Mouse (Mus musculus): ENCODE measurements around the gene Pstpip1.

Pstpip1 gene

DNA sequence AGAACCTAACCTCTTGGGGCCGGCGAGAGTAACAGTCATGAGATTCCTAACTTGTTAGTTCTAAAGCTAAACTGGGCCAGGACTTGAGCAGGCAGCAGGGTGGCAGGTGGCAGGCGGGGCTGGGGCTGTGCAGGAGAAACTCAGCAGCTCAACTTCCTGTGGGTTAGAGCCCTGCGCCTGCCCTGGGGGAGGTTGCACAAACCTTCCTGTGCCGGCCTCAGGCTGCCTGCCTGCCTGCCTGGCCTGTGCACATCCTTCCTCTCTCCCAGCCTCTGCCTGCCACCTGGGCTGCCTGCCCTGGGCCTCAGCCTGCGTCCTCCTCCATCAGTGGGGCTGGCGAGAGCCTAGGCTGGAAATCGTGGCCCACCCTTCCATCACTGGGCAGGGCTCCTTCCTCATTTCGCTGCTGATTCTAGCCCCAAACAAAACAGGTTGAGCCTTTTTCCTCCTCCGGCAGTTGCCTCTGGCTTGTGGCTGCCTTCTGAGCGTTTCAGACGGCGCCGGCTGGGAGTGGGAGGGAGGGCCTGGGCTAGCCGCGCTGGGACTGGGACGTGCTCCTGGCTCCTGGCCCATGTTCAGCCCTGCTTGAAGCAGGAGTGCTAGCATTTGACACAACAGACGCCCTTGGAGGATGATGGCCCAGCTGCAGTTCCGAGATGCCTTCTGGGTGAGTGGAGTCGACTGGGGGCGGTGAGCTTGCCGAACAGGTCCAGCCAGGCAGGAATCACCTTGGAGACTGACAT is at the start of gene Pstpip1:
Gene Pstpip1, plus strand, starts transcription at position 185 of the 743 bp plus-strand sequence.
- DNase-seq (ENCODE audit: low spot score in 2 of 2): peak; percentile 87 to 89

GRCm38 (mm10) chr9:56041372-56042180 is 48.2 kb upstream of the Pstpip1 start, which contains the start of gene Rcn2:
Gene Rcn2, plus strand, starts transcription at chr9:56041845.
- peak; percentile 94 for DNase-seq (ENCODE audit: low spot score in 2 of 2)

GRCm38 (mm10) chr9:56042181-56042621 is 47.6 kb upstream of the Pstpip1 start:
- peak; percentile 6 to 14 for DNase-seq (ENCODE audit: low spot score in 2 of 2)

DNA sequence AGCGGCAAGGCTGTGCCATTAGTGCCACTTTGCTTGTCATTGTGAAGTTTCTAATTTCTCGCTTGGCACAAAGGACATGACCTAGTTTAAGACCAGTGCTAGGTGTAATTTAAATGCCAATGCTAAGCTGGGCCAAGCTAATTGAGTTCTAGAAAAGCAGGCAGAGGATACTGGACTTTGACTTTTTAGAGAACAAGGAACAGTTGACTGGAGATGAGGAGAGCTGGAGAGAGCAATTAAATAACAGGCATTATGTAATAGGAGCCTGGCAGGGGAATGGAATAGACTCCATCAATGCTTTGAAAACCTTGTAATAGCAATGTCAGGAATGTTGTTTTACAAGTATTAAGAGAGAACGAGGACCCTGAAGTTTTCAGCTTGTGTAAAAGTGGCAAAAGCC is 36.0 kb upstream of the Pstpip1 start:
- DNase-seq (ENCODE audit: low spot score in 2 of 2): no peak

DNA sequence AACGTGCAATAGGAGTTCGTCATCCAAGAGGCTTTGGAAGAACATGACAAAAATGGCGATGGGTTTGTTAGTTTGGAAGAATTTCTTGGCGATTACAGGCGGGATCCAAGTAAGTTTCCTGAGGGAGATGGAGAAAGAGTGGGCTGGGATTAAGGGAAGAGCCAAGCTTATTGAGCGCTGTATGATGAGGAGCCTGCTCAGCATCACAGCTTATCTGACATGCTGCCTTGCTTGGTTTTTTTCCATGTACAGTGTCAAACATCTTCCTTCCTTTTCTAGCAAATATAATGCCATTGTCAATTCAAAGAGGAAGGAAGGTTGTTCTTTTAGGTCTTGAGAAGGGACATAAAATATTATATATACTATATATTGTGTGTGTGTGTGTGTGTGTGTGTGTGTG is 33.6 kb upstream of the Pstpip1 start:
- no peak for DNase-seq (ENCODE audit: low spot score in 2 of 2)

DNA sequence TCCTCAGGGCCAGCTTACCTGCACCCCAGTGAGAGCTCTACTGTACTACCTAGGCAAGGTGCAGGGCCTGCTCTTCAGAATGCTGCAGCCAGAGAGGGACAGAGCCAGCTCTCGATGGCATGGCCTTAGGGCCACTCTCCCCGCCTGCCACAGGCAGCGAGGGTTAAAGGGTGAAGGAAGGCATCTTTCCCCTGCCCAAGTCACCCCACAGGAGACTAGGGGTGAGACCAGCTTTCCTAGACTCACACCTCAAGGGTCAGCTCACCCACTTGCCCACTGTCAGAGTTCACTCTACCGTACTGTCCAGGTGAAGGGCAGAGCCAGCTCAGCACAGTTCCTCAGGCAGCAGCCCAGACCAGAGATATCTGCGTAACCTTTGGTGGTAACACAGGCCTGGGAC is 27.4 kb upstream of the Pstpip1 start:
- no peak for DNase-seq (ENCODE audit: low spot score in 2 of 2)

- no peak for DNase-seq (ENCODE audit: low spot score in 2 of 2)
Observed at GRCm38 (mm10) chr9:56065011-56065410, 24.8 kb upstream of the Pstpip1 start.

GRCm38 (mm10) chr9:56067964-56068363 is 21.8 kb upstream of the Pstpip1 start:
- DNase-seq (ENCODE audit: low spot score in 2 of 2): no peak

DNA sequence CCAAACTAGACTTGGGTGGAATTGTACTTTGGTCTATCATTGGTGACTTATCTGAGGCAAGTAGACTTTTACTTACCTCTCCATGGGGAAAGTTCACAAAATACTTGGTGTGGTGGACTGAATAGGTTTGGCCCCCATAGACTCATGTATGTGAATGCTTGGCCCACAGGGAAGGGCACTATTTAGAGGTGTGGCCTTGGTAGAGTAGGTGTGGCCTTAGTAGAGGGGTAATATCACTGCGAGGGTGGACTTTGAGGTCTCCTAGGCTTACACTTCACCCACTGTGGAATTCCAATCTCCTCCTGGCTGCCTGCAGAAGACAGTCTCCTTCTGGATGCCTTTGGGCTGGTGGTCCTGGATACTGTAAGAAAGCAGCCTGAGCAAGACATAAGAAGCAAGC is 21.1 kb upstream of the Pstpip1 start:
- DNase-seq (ENCODE audit: low spot score in 2 of 2): no peak

DNA sequence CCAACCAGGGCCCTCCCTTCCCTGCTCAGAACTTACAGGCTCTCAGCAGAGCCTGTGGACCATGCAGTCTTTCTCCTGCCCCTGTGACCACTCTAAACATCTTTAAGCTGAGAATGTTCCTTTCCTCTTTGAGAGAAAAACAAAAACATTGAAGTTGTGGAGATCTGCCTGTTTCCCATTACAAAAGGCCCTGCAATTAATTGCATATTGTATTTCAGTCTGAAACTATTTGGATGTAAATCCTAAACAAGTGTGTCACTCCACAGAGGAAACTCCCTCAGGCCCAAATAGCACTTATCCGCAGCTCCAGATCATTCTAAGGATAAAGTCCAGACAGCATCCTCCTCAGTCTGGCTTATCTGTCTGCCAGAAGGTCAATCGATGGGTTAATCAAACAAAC is 16.9 kb upstream of the Pstpip1 start:
- DNase-seq (ENCODE audit: low spot score in 2 of 2): no peak

GRCm38 (mm10) chr9:56074863-56075262 is 14.9 kb upstream of the Pstpip1 start:
- DNase-seq (ENCODE audit: low spot score in 2 of 2): no peak

- DNase-seq (ENCODE audit: low spot score in 2 of 2): peak; percentile 76 to 81
Observed at GRCm38 (mm10) chr9:56075264-56075663, 14.5 kb upstream of the Pstpip1 start.

GRCm38 (mm10) chr9:56075901-56076620 is 13.7 kb upstream of the Pstpip1 start:
- peak; percentile 77 to 80 for DNase-seq (ENCODE audit: low spot score in 2 of 2)

DNA sequence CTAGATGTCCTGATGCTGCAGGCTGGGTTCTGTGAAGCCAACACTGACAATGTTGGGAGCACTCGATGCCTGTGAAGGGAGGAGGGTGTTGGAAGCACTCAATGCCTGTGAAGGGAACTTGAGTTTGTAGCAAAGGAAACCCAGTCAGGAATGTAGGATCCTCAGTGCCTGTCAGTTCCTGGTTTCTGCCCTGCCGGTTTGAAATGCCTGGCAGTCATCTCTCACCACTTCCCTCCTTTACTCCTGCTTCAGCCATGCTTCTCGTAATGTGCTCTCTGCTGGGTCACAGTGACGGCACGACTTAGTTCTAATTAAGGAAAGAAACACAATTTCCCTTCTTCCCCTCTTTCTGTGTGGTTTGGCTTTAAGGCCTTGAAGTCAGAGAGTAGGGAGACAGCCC is 10.2 kb upstream of the Pstpip1 start:
- no peak for DNase-seq (ENCODE audit: low spot score in 2 of 2)

- DNase-seq (ENCODE audit: low spot score in 2 of 2): no peak
Observed at GRCm38 (mm10) chr9:56086524-56086923, 3.2 kb upstream of the Pstpip1 start.

- peak in 1 of 2 experiments; percentile 36 for DNase-seq (ENCODE audit: low spot score in 2 of 2)
Observed at GRCm38 (mm10) chr9:56090546-56091225, 924 bp downstream of the Pstpip1 start.

- no peak for DNase-seq (ENCODE audit: low spot score in 2 of 2)
Observed at GRCm38 (mm10) chr9:56092102-56092501, 2.3 kb downstream of the Pstpip1 start.

- peak; percentile 35 to 54 for DNase-seq (ENCODE audit: low spot score in 2 of 2)
Observed at GRCm38 (mm10) chr9:56097584-56098298, 8.0 kb downstream of the Pstpip1 start.

GRCm38 (mm10) chr9:56100041-56100522 is 10.3 kb downstream of the Pstpip1 start:
- DNase-seq (ENCODE audit: low spot score in 2 of 2): peak; percentile 63 to 64

DNA sequence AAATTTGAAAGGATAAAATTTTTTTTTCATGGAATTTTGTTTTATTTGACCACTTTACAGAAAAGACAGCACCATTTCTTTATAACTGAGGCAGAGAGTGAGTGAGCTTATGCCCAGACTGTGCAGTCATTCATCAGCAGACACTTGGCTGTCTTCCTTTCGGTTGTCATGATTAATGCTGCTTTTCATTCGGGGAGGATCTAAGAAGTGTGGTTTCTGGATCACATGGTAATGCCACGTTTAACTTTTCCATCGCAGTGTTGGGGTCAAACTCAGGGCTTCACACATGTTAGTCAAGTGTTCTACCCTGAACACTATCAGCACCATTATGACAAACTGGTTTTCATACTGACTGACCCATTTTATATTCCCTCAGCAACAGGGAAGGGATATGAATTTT is 11.3 kb downstream of the Pstpip1 start:
- DNase-seq (ENCODE audit: low spot score in 2 of 2): no peak

- no peak for DNase-seq (ENCODE audit: low spot score in 2 of 2)
Observed at GRCm38 (mm10) chr9:56104921-56105320, 15.2 kb downstream of the Pstpip1 start.

All from spleen, postnatal 36 days (tissue).